Mouse (Mus musculus) cerebral cortex, adult 2 months (tissue): Measurements from ENCODE around the gene Prss1.

Experiments
- WGBS: fragments of 180-500 bp; shearing (Covaris S2); methylation state at CpG from one replicate; pipeline ENCODE4 v1.1.7; 2018; 5-methylcytosine and 5-hydroxymethylcytosine counted together

Gene Prss1

GRCm38 (mm10) chr6:41458632-41459031 lies at the start of gene Prss1:
Gene Prss1, plus strand, starts transcription at chr6:41458932.

GRCm38 (mm10) chr6:41442261-41442660 lies 16.5 kb upstream of the Prss1 start:
- WGBS: 78% methylated on average over 2 of the region's 2 CpGs

GRCm38 (mm10) chr6:41446045-41446444 lies 12.7 kb upstream of the Prss1 start, which contains the start of gene Gm10334:
Gene Gm10334, minus strand, starts transcription at chr6:41446145.

GRCm38 (mm10) chr6:41499374-41499773 lies 40.6 kb downstream of the Prss1 start:
- 88% methylated on average over 3 of the region's 3 CpGs for WGBS

- 83% methylated on average over 2 of the region's 2 CpGs for WGBS
Measured at GRCm38 (mm10) chr6:41504915-41505314, 46.2 kb downstream of the Prss1 start.

GRCm38 (mm10) chr6:41505323-41505722 lies 46.6 kb downstream of the Prss1 start:
- WGBS: 68% methylated on average over 6 of the region's 6 CpGs
